Mouse (Mus musculus) thymus, adult 2 months (tissue): ENCODE measurements around the gene Gramd1b. TPM values are rescaled to one million over a fixed set of nuclear protein-coding genes. Genes with fewer than 3 reads are reported as not detected.
A peak's percentile ranks its signal among the peaks of the same experiment; 100 is the strongest.

Source experiments
- DNase-seq: peaks from one replicate; pipeline ENCODE4 v3.0.0; 2021
- H3K27ac ChIP-seq: fragments of 200-500 bp; 2 replicates; pipeline ENCODE4 v1.5.1; 2012; ENCODE audit warnings: low read length, control low read depth; ENCODE audit not compliant: control insufficient read depth, insufficient read depth
- H3K27me3 ChIP-seq: fragments of 200-500 bp; 2 replicates; pipeline ENCODE4 v1.6.1; 2012; ENCODE audit warnings: mild to moderate bottlenecking, low read length, moderate library complexity, mixed read lengths; ENCODE audit not compliant: control insufficient read depth, insufficient read depth
- H3K36me3 ChIP-seq: fragments of 200-500 bp; 2 replicates; pipeline ENCODE4 v1.6.1; 2012; ENCODE audit warnings: mild to moderate bottlenecking, low read length, moderate library complexity; ENCODE audit not compliant: control insufficient read depth, insufficient read depth
- H3K4me1 ChIP-seq: fragments of 200-500 bp; replicated peaks from 2 replicates; pipeline ENCODE4 v1.6.1; 2012; ENCODE audit warnings: low read length; ENCODE audit not compliant: control insufficient read depth, insufficient read depth
- H3K4me3 ChIP-seq: fragments of 200-500 bp; 2 replicates; pipeline ENCODE4 v1.5.1; 2012; ENCODE audit warnings: mild to moderate bottlenecking, low read length, control low read depth, moderate library complexity; ENCODE audit not compliant: control insufficient read depth, insufficient read depth
- CTCF ChIP-seq: fragments of 200-500 bp; IDR thresholded peaks from 2 replicates; pipeline ENCODE4 v1.5.1; 2012; ENCODE audit warnings: mild to moderate bottlenecking, control low read depth, low read length, moderate library complexity, borderline replicate concordance; ENCODE audit not compliant: control insufficient read depth, poor library complexity, insufficient read depth; ENCODE audit errors: extremely low read depth
- POLR2A ChIP-seq: fragments of 200-500 bp; IDR thresholded peaks from 2 replicates; pipeline ENCODE4 v1.6.1; 2012; ENCODE audit warnings: mild to moderate bottlenecking, low read length, control low read depth, moderate library complexity; ENCODE audit not compliant: control insufficient read depth, poor library complexity, insufficient read depth; ENCODE audit errors: extremely low read depth
- WGBS: fragments of 180-500 bp; shearing (Covaris S2); methylation state at CpG from one replicate; pipeline ENCODE4 v1.1.7; 2018; 5-methylcytosine and 5-hydroxymethylcytosine counted together
- polyA plus RNA-seq: library from polyadenylated mRNA; depleted of rRNA; stranded (reverse); fragments of >200 nt; gene quantifications from 2 replicates; pipeline ENCODE4 v1.2.3, GENCODE M21; 2012

The Gramd1b gene
- polyA plus RNA-seq, 1 experiment, result 43.0 TPM

GRCm38 (mm10) chr9:40462401-40462800, 68.8 kb downstream of the Gramd1b start:
- Histone ChIP-seq H3K27me3 (no peaks in the 10 kb centered on the region), H3K36me3 (no peaks in the 10 kb centered on the region), H3K4me3 (no peak overlapping the region), H3K27ac (no peak overlapping the region), H3K4me1 (no peaks in the 10 kb centered on the region)
- TF ChIP-seq CTCF (no peak), POLR2A (no peak)
- no peak for DNase-seq
- 95% methylated on average over 6 of the region's 6 CpGs for WGBS

GRCm38 (mm10) chr9:40460781-40461180, 70.4 kb downstream of the Gramd1b start:
- Histone ChIP-seq H3K4me3 (no peak overlapping the region), H3K27me3 (no peaks in the 10 kb centered on the region), H3K4me1 (peaks cover 6% of the 10 kb centered on the region), H3K27ac (no peak overlapping the region), H3K36me3 (no peaks in the 10 kb centered on the region)
- WGBS, result 51% methylated on average over 6 of the region's 6 CpGs
- TF ChIP-seq POLR2A, result no peak
- no peak for TF ChIP-seq CTCF
- no peak for DNase-seq

GRCm38 (mm10) chr9:40459304-40460280, 71.6 kb downstream of the Gramd1b start:
- DNase-seq, result no peak
- WGBS, result 90% methylated on average over 5 of the region's 5 CpGs
- Histone ChIP-seq H3K36me3 (no peaks in the 10 kb centered on the region), H3K27ac (no peak overlapping the region), H3K4me1 (peaks cover 6% of the 10 kb centered on the region), H3K4me3 (no peak overlapping the region), H3K27me3 (no peaks in the 10 kb centered on the region)
- TF ChIP-seq CTCF (no peak), POLR2A (no peak)

GRCm38 (mm10) chr9:40458559-40459303, 72.5 kb downstream of the Gramd1b start:
- WGBS, result 78% methylated on average over 4 of the region's 4 CpGs
- no peak for DNase-seq
- H3K36me3 ChIP-seq, result no peaks in the 10 kb centered on the region
- H3K4me1 ChIP-seq, result peaks cover 9% of the 10 kb centered on the region
- no peak overlapping the region for H3K4me3 ChIP-seq
- H3K27me3 ChIP-seq, result no peaks in the 10 kb centered on the region
- no peak overlapping the region for H3K27ac ChIP-seq
- no peak for TF ChIP-seq POLR2A
- no peak for TF ChIP-seq CTCF

- H3K36me3 ChIP-seq, result no peaks in the 10 kb centered on the region
- no peak for TF ChIP-seq POLR2A
- no peak for TF ChIP-seq CTCF
- 60% methylated on average over 5 of the region's 5 CpGs for WGBS
- no peak overlapping the region for H3K27ac ChIP-seq
- DNase-seq, result no peak
- peaks cover 11% of the 10 kb centered on the region for H3K4me1 ChIP-seq
- H3K27me3 ChIP-seq, result no peaks in the 10 kb centered on the region
- no peak overlapping the region for H3K4me3 ChIP-seq
Measured at GRCm38 (mm10) chr9:40457448-40457847, 73.7 kb downstream of the Gramd1b start.

GRCm38 (mm10) chr9:40456191-40456590, 75.0 kb downstream of the Gramd1b start:
- Histone ChIP-seq H3K36me3 (no peaks in the 10 kb centered on the region), H3K4me1 (peaks cover 12% of the 10 kb centered on the region), H3K27me3 (no peaks in the 10 kb centered on the region), H3K4me3 (peak overlapping the region; percentile 94), H3K27ac (peak overlapping the region; percentile 61; the same call in 1 of the 2 replicates)
- 21% methylated on average over 7 of the region's 7 CpGs for WGBS
- no peak for DNase-seq
- no peak for TF ChIP-seq POLR2A
- no peak for TF ChIP-seq CTCF
